In the genomic region with DNA sequence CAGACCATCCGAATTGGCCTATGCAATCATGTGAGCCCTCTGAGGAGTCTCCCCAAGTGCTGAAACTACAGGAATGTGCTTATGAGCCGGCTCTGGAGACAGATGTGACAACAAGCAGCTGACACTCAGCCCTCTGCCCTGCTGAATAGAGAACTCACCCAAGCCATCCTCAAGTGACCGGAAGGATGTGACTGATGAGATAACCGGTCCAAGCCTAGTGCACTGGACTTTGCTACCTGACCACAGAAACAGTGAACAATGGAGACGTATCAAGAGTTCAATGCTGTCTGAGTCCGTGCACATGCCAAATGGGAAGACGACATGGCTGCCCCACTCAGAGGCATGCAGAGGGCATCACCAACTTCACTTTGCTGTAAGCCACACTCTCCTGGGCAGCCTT, we compare ENCODE assay signal across 19 mouse cellular contexts. TPM values are rescaled to one million over a fixed set of nuclear protein-coding genes. Genes with fewer than 3 reads are reported as not detected.
A peak's percentile ranks its signal among the peaks of the same experiment; 100 is the strongest.
DNase-seq lines count a peak whose midpoint lies in the region; ATAC-seq and TF ChIP-seq lines count a peak whose summit lies in the region.
"Had no signal": no experiment of that assay in that cellular context is flagged by ENCODE, and none has a peak within 500 bp of the region (broad histone marks: within the 10 kb centered on the region; RNA-seq: fewer than 3 reads in every experiment).

No protein-coding gene starts in this region.

- no peak for TF ChIP-seq EP300 in liver, postnatal 0 days (IDR thresholded peaks at IDR 0.05; ENCODE audit: low read depth)

- 0 out of 2 replicates have a peak, but pooled peaks cover 6% of the 10 kb centered on the region for H3K36me3 ChIP-seq in hindbrain, embryonic 12.5 days
- H3K36me3 ChIP-seq in hindbrain, embryonic 14.5 days (replicated peaks; ENCODE audit: control insufficient read depth, insufficient read depth) = no peaks in the 10 kb centered on the region; the same call in 1 of the 2 replicates
- H3K36me3 ChIP-seq in liver, embryonic 12.5 days = peaks cover 27% of the 10 kb centered on the region
- H3K36me3 ChIP-seq in liver, postnatal 0 days (replicated peaks; ENCODE audit: insufficient read depth, low read length) = peaks cover 6% of the 10 kb centered on the region

- no peak for DNase-seq in hindbrain, embryonic 14.5 days (ENCODE audit: low spot score)
- DNase-seq in kidney, postnatal 25 days = peak; percentile 18 to 54
- DNase-seq in kidney, postnatal 10 days = no peak
- no peak for DNase-seq in liver, postnatal 0 days
- no peak for DNase-seq in ovary, postnatal 10 days (ENCODE audit: low spot score)
- DNase-seq: adrenal gland, postnatal 14 days; cerebellum, adult 18-20 months; cerebellum, postnatal 10 days; forebrain, postnatal 0 days; gastrocnemius, postnatal 14 days; heart, postnatal 36 days had no signal

- no peak overlapping the region for H3K27ac ChIP-seq in hindbrain, embryonic 12.5 days
- no peak overlapping the region for H3K27ac ChIP-seq in hindbrain, embryonic 14.5 days
- no peak overlapping the region for H3K27ac ChIP-seq in liver, embryonic 12.5 days
- H3K27ac ChIP-seq in liver, postnatal 0 days (ENCODE audit: low read depth) = no peak overlapping the region
- H3K27ac ChIP-seq: embryonic facial prominence, embryonic 10.5 days; forebrain, embryonic 13.5 days; heart, embryonic 13.5 days had no signal

- 0 out of 2 replicates have a peak overlapping the region, but pooled peaks have one; percentile 6 for H3K4me2 ChIP-seq in hindbrain, embryonic 12.5 days (replicated peaks)
- no peak overlapping the region for H3K4me2 ChIP-seq in hindbrain, embryonic 14.5 days (replicated peaks)
- H3K4me2 ChIP-seq in liver, embryonic 12.5 days = no peak overlapping the region
- no peak overlapping the region for H3K4me2 ChIP-seq in liver, postnatal 0 days (ENCODE audit: low read depth, low read length)
- H3K4me2 ChIP-seq: forebrain, embryonic 13.5 days; heart, embryonic 13.5 days had no signal

- ATAC-seq in hindbrain, embryonic 12.5 days (ENCODE audit: low FRiP score) = no peak
- ATAC-seq in hindbrain, embryonic 14.5 days (ENCODE audit: low FRiP score) = no peak
- ATAC-seq in liver, embryonic 12.5 days = no peak
- no peak for ATAC-seq in liver, postnatal 0 days
- ATAC-seq: activated CD4-positive, CD25-positive, alpha-beta regulatory T cell, adult 4 months; forebrain, embryonic 13.5 days; forebrain, postnatal 0 days; Patski had no signal

- no peak overlapping the region for H3K9ac ChIP-seq in hindbrain, embryonic 12.5 days
- H3K9ac ChIP-seq in hindbrain, embryonic 14.5 days = no peak overlapping the region
- 0 out of 2 replicates have a peak overlapping the region, but pooled peaks have one; percentile 19 for H3K9ac ChIP-seq in liver, embryonic 12.5 days
- no peak overlapping the region for H3K9ac ChIP-seq in liver, postnatal 0 days (replicated peaks)
- H3K9ac ChIP-seq: forebrain, embryonic 13.5 days; forebrain, postnatal 0 days; heart, embryonic 13.5 days had no signal

- no peak overlapping the region for H3K4me3 ChIP-seq in hindbrain, embryonic 12.5 days
- no peak overlapping the region for H3K4me3 ChIP-seq in hindbrain, embryonic 14.5 days (replicated peaks; ENCODE audit: low read length)
- no peak overlapping the region for H3K4me3 ChIP-seq in liver, embryonic 12.5 days
- no peak overlapping the region for H3K4me3 ChIP-seq in liver, postnatal 0 days (ENCODE audit: low read depth, low read length)
- H3K4me3 ChIP-seq: embryonic facial prominence, embryonic 10.5 days; forebrain, embryonic 13.5 days; heart, embryonic 13.5 days had no signal

- H3K27me3 ChIP-seq in hindbrain, embryonic 12.5 days = no peaks in the 10 kb centered on the region
- H3K27me3 ChIP-seq in hindbrain, embryonic 14.5 days (ENCODE audit: control insufficient read depth, insufficient read depth, low read length) = no peaks in the 10 kb centered on the region
- H3K27me3 ChIP-seq in liver, embryonic 12.5 days (replicated peaks) = no peaks in the 10 kb centered on the region
- no peaks in the 10 kb centered on the region for H3K27me3 ChIP-seq in liver, postnatal 0 days (ENCODE audit: insufficient read depth, low read length)
- H3K27me3 ChIP-seq: CH12.LX; forebrain, embryonic 13.5 days; heart, embryonic 13.5 days; Patski had no signal

- H3K9me3 ChIP-seq in hindbrain, embryonic 12.5 days (replicated peaks) = no peaks in the 10 kb centered on the region
- H3K9me3 ChIP-seq in hindbrain, embryonic 14.5 days (ENCODE audit: control insufficient read depth, low read length) = no peaks in the 10 kb centered on the region
- no peaks in the 10 kb centered on the region for H3K9me3 ChIP-seq in liver, embryonic 12.5 days (replicated peaks)
- H3K9me3 ChIP-seq in liver, postnatal 0 days (ENCODE audit: low read length) = no peaks in the 10 kb centered on the region
- H3K9me3 ChIP-seq: embryonic facial prominence, embryonic 10.5 days; forebrain, embryonic 13.5 days; heart, embryonic 13.5 days had no signal

- no peak for TF ChIP-seq CTCF in liver, postnatal 0 days (IDR thresholded peaks at IDR 0.05; ENCODE audit: low read depth)

- 80% methylated on average over 7 of the region's 7 CpGs for WGBS in hindbrain, embryonic 12.5 days
- 79% methylated on average over 7 of the region's 7 CpGs for WGBS in hindbrain, embryonic 14.5 days
- WGBS in liver, embryonic 12.5 days (ENCODE audit: insufficient replicate concordance) = 65% methylated on average over 7 of the region's 7 CpGs
- 62% methylated on average over 7 of the region's 7 CpGs for WGBS in liver, postnatal 0 days (ENCODE audit: insufficient replicate concordance)

- peaks cover 81% of the 10 kb centered on the region for H3K4me1 ChIP-seq in hindbrain, embryonic 12.5 days
- H3K4me1 ChIP-seq in hindbrain, embryonic 14.5 days (replicated peaks; ENCODE audit: control insufficient read depth, insufficient read depth, low read length) = peaks cover 82% of the 10 kb centered on the region
- H3K4me1 ChIP-seq in liver, embryonic 12.5 days = peaks cover 87% of the 10 kb centered on the region
- peaks cover 62% of the 10 kb centered on the region for H3K4me1 ChIP-seq in liver, postnatal 0 days (ENCODE audit: insufficient read depth)

RNA-seq across cellular contexts. Expression of a gene that starts 5.0 kb away (rescaled TPM):
- 91.8 and 98.4 TPM in 2 replicates for polyA plus RNA-seq in hindbrain, embryonic 12.5 days (2016; fragmentation: Nextera tagmentation; extraction: Ambion mirVana)
- 73.3 and 86.6 TPM in 2 replicates for polyA plus RNA-seq in hindbrain, embryonic 14.5 days (2014; fragmentation: Nextera tagmentation; extraction: Ambion mirVana)
- 184 and 189 TPM in 2 replicates for polyA plus RNA-seq in liver, embryonic 12.5 days (2016; fragmentation: Nextera tagmentation; extraction: Ambion mirVana)
- 46.0 and 47.5 TPM in 2 replicates for polyA plus RNA-seq in liver, postnatal 0 days (2015; fragmentation: Nextera tagmentation; extraction: Ambion mirVana)

RNA-seq across cellular contexts. Expression of a gene that starts 5.9 kb away (rescaled TPM):
- 5.9 and 8.4 TPM in 2 replicates for polyA plus RNA-seq in hindbrain, embryonic 12.5 days (2016; fragmentation: Nextera tagmentation; extraction: Ambion mirVana)
- polyA plus RNA-seq in hindbrain, embryonic 14.5 days (2014; fragmentation: Nextera tagmentation; extraction: Ambion mirVana) = 8.9 and 9.3 TPM in 2 replicates
- 2.9 and 3.0 TPM in 2 replicates for polyA plus RNA-seq in liver, embryonic 12.5 days (2016; fragmentation: Nextera tagmentation; extraction: Ambion mirVana)
- 1.9 and 2.4 TPM in 2 replicates for polyA plus RNA-seq in liver, postnatal 0 days (2015; fragmentation: Nextera tagmentation; extraction: Ambion mirVana)

Comparison
In these comparisons a context has a peak if more than half of its experiments do, and no peak if none do; other contexts are left out.
1. DNase-seq: peak in kidney, postnatal 25 days (2 of 2); none in hindbrain, embryonic 14.5 days (single experiment), kidney, postnatal 10 days (single experiment), liver, postnatal 0 days (single experiment) and ovary, postnatal 10 days (single experiment).